Mouse (Mus musculus) megakaryocyte progenitor cell, adult 5-6 weeks (primary cell): ENCODE data around the gene Mettl27. TPM values are rescaled to one million over a fixed set of nuclear protein-coding genes. Genes with fewer than 3 reads are reported as not detected.
"Not testable (repeated sequence)": the region's sequence is repeated elsewhere in the genome, so short reads cannot be mapped to it uniquely, and the experiment has no call there.

Source experiments
- ATAC-seq: replicated peaks from 2 replicates; pipeline ENCODE4 v1.8.0; 2016; ENCODE audit warnings: mild to moderate bottlenecking, moderate TSS enrichment, inconsistent platforms; ENCODE audit not compliant: poor library complexity
- total RNA-seq, 2 experiments: library from RNA; stranded (forward) in 1 of 2; stranded (reverse) in 1 of 2; fragments of 157-497, 149-512 nt in 1 of 2; fragments of 200-1000 nt in 1 of 2; gene quantifications; 2 replicates each; pipeline versions ENCODE4 v1.2.3 to v1.2.4; 2015 to 2017

The Mettl27 gene
- total RNA-seq, 2 experiments from 2014 or later = 0.92 to 3.9 TPM

DNA sequence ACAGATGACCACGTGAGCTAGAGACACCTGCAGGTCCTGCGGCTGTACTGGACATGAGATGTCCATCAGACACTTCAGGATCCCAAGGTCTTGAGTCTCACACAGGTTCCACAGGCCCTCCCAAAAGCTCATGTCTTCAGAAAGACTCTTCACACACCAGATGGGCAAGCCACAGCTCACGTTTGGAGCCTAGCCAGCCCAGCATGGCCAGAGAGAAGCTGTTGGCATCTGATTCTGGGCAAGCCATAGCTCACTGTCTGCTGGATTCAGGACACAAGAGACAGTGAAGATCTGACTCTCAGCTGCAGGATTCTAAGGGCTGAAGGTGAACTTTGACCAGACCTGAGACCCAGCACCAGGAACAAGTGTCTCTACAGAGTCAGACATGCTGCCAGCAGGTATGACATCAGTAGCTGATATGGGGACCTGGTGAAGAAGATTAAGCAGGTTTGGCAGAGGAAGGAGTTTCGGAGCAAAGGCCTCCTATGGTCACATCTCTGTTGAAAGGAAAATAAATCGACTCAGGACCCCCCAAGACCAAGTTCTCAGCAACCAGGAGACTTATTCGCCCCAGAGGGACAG, 12.0 kb upstream of the Mettl27 start:
- peak; percentile 12 for ATAC-seq

DNA sequence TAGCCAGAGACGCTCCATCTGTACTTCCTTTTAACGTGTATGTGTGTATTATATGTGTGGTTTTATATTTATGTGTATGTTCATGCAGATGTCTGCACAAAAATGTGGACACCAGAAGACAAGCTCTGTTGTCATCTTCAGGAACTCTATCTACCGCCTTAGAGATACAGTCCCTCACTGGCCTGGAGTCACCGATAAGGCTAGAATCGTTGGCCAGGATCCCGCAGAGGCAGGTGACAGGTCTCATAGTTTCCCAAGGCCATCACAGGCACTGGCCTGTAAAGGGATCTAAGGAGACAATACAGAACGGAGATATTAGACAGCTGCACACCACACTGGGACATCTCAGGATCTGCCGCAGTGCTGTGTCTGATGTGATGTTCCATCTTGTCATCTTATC, 11.1 kb upstream of the Mettl27 start:
- peak; percentile 30 for ATAC-seq

DNA sequence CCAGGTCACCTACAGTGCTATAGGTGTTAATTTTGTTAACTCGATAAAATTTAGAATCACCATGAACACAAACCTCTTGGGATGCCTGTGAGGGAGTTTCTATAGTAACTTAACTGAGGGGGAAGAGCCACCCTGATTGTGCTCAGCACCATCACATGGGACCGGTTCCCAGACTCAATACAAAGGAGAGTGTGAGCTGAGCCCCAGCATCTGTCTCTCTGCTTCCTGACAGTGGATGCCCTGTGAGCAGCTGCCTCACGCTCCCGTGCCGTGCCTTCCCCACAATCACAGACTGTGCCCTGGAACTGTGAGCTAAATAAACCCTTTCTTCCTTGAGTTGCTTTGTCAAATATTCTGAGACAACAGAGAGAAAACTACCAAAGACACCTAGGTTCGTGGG, 9.0 kb upstream of the Mettl27 start:
- no peak for ATAC-seq

DNA sequence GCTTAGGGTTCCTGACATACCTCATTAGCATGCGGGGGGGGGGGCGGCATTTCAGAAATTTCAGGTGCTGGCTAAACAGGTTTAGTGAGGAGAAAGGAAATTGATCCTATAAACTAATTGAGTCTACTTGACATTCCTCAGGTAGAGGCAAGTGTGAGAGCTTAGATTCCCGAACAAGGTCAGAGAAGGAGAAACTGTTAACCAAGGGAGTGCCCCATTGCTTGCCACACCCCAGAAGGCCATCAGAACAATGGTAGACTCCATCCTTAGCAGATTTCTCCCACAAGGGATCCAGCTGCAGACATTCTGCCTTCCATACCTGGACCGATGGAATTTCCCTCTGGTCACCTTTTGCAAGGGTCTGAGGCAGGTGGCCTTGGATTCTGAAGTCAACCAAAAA, 5.4 kb upstream of the Mettl27 start:
- no peak for ATAC-seq

DNA sequence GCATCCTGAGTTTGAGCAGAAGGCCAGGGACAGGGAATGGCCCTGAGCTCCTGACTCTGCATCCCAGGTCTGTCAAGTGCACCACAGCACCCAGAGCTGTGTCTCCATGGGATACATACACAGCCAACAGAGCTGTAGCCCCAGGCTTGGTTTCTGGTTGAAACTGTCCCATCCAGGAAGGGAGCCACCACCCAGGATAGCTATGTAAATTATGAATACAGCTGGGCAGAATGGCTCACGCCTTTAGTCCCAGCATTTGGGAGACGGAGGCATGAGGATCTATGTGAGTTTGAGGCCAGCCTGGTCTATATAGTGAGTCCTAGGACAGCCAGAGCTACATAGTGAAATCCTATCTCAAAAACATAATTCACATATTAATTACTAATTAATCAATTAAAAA, 2.2 kb upstream of the Mettl27 start:
- no peak for ATAC-seq

DNA sequence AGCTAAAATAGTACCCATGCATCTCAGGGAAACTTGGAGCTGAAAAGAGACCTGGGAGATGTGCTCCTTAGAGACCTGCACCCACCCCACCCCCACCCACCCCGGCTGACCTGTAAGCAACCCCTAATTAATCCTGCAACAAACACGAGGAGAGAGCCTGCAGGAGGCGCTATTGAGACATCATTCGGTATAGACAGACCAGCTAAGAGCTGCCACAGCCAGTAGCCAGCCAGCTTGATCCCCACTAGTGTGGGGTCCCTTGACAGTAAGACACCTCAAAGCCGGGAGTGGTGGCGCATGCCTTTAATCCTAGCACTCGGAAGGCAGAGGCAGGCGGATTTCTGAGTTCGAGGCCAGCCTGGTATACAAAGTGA, 722 bp downstream of the Mettl27 start:
- peak; percentile 70 for ATAC-seq

DNA sequence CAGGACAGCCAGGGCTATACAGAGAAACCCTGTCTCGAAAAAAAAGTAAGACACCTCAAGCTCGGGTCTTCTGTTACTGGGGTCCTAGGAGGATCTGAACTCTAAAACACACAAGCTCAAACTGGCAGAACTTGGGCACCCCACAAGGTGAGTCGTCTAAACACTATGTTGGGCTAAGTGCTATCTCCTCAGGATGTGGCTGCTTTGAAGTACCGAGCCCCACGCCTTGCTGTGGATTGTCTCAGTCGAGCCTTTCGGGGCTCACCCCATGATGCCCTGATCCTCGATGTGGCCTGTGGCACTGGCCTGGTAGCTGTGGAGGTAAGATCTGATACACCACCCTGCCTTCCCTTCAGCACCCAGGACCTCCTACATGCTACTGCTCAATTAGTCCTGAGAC, 1.1 kb downstream of the Mettl27 start:
- ATAC-seq = no peak

DNA sequence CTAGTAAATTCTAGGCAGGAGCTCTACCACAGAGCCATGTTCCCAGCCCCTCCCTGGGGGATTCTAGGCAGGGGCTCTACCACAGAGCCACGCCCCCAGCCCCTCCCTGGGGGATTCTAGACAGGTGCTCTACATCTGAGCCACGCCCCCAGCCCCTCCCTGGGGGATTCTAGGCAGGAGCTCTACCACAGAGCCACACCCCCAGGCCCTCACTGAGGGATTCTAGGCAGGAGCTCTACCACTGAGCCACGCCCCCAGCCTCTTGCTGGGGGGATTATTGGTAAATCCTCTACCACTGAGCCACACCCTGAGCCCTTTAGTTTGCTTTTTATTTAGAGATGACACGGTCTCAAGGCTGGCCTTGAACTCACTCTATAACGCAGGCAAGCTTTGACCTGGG, 1.5 kb downstream of the Mettl27 start:
- ATAC-seq = not testable (repeated sequence)

DNA sequence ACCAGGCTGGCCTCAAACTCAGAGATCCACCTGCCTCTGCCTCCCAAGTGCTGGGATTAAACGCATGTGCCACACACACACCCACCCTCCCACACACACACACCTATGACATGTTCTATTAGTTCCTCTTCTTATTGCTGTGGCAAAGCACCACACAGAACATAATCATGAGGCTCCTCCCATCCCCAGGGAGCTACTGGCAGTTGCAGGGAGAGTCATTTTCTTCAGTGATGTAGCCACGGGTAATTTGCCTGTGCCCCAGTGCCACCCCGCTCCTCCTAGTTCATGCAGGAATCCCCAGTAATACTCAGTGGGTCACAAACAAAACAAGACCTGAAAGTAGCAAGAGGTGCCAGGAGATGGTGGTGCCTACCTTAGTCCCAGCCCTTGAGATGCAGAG, 2.5 kb downstream of the Mettl27 start:
- ATAC-seq = no peak

DNA sequence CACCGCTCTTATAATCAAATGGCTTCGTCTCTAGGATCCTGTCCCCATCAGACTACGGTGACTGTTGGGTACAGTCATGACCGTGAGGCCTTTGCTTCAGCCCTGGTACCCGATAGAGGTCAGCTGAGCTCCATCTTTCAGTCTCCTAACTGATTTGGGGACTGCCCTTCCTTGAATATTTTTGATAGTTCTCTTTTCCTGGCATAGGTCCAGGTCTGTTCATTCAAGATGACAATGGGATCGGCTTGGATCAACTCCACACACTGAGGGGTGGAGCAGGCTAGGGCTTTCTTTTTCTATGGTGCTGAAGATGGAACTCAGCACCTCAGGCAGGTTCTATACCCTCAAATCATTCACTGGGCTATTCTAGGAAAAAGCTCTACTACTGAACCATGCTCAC, 3.9 kb downstream of the Mettl27 start:
- ATAC-seq = no peak

DNA sequence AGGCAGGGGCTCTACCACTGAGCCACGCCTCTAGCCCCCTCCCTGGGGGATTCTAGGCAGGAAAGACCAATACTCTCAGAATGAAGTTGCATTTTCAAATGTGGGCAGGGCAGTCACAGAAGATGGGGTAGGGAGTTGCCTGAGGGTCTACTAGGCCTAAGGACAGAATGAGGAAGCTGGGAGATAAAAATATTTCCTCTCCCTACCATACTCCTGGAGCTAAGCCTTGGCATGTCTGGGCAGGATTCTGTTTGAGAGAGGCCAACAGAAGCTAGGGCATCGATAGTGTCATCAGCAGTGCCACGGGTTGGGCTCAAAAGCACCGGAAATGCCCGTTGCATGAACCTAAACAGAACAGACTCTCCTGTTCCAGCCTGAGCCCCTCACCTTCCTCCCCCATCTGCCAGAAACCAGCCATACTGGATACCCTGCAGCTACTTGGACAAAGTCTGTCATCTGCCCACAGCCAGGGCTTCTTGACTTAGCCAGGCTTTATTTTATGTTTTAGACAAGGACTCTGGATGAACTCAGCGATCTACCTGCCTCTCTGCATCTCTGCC, 4.5 kb downstream of the Mettl27 start:
- ATAC-seq = no peak

DNA sequence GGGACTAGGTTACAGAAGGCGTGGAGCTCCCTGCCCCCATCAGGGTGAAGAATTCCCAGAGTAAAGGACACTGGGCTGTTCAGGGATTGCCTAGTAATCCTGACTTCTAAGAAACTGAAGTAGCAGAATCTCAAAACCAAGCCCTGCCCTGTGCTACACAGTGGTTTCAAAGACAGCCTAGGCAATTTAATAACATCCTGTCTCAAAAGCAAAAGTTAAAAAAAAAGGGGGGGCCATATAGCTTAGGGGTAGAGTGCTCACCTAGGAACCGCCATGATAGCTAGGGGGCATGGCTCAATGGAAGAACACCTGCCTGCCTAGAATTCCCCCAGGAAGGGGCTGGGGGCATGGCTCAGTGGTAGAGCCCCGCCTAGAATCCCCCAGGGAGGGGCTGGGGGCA, 6.9 kb downstream of the Mettl27 start:
- ATAC-seq = no peak

DNA sequence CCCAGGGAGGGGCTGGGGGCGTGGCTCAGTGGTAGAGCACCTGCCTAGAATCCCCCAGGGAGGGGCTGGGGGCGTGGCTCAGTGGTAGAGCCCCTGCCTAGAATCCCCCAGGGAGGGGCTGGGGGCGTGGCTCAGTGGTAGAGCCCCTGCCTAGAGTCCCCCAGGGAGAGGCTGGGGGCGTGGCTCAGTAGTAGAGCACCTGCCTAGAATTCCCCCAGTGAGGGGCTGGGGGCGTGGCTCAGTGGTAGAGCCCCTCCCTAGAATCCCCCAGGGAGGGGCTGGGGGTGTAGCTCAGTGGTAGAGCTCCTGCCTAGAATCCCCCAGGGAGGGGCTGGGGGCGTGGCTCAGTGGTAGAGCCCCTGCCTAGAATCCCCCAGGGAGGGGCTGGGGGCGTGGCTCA, 7.4 kb downstream of the Mettl27 start:
- ATAC-seq = not testable (repeated sequence)

DNA sequence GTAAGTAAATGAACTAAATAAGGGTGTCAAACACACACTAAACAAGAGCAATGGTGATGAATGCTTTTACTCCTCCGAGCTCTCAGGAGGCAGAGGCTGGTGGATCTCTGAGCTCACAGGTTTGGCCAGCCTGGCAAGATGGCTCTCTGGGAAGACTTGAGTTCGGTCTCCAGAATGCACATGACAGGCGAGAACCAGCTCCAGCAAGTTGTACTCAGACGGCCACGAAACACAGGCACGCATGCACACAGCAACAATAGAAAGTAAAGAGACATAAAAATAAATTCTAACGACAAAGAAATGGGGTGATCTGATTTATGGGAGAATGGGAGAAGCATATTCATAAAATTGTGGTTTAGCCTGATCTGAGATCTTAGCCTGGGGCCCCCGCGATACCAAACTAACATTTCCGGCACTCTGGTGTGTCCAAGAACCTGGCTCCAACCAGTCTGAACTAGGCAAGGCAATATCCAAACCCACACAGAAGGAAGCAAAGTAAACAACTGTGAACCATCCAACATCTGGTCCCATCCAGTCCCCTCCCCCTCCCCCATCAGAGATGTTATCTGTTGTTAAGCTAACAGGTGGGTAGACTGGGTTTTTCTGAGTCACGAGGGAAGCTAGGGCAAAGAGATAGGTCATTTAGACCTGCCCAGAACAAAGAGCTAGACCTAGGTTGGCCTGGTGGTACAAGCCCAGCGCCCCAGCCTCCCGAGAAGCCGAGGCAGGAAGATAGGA, 9.5 kb downstream of the Mettl27 start:
- ATAC-seq = no peak

DNA sequence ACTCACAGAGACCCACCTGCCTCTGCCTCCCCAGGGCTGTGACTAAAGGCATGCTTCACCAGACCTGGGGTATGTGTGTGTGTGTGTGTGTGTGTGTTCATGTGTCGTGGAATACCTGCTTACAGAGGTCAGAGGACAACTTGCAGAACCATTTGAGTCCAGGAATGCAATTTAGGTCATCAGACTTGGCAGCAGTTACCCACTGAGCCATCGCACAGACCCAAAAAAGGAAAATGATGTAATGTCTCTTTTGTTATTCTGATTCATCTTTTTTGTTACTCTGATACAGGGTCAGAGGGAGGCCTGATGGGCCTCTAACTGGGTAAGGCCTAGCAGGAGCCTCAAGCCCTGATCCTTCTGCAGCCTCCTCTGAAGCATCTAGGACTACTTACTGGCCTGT, 10.6 kb downstream of the Mettl27 start:
- no peak for ATAC-seq

DNA sequence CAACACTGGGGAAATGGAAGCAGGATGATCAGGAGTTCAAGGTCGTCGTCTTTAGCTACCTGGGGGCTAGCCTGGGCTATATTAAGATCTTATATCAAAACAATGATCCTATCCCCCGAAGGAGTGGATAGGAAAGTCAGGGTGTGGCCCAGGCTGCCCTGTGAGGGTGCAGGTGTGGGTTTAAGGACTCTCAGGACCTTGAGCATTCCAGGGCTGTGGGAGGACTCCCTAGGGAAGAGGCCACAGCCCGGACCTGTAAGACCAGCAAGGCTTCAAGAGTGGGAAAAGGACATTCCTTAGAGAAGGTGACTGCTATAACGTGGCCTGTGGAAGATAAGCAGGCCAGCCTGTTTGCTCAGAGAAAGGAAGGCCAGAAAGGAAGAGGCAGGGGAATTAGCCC, 12.0 kb downstream of the Mettl27 start:
- ATAC-seq = no peak

DNA sequence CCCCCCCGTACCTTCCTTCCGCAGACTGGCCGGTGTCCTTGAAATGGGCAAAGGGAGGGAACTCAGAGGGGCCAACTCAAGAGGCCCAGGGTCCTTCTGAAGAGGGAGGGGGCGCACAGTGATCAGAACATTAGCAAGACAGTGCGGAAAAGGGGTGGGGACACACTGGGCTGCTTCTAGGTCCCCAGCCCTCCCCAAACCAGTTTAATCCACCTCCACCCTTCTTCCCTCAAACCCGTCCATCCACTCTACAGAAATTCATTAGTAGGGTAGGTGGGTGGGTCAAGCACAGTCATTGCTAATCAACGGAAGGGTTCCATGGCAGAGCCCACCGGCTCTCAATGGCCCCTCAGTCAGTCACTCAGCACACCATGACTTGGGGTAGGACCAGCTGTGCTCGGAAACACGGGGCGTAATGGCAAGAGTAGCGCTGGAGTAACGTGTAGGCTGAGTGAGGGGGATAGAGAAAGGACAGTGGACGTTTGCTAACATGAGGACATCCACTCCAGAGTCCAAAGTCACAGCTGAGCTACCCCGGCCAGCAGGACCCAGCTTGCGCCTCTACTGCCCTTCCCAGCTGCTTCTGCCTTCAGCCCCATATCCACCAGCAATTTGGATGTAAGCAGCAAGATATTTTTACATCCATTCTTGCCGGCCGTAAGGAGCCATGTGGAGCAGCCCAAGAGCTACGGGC, 13.2 kb downstream of the Mettl27 start:
- ATAC-seq = no peak

DNA sequence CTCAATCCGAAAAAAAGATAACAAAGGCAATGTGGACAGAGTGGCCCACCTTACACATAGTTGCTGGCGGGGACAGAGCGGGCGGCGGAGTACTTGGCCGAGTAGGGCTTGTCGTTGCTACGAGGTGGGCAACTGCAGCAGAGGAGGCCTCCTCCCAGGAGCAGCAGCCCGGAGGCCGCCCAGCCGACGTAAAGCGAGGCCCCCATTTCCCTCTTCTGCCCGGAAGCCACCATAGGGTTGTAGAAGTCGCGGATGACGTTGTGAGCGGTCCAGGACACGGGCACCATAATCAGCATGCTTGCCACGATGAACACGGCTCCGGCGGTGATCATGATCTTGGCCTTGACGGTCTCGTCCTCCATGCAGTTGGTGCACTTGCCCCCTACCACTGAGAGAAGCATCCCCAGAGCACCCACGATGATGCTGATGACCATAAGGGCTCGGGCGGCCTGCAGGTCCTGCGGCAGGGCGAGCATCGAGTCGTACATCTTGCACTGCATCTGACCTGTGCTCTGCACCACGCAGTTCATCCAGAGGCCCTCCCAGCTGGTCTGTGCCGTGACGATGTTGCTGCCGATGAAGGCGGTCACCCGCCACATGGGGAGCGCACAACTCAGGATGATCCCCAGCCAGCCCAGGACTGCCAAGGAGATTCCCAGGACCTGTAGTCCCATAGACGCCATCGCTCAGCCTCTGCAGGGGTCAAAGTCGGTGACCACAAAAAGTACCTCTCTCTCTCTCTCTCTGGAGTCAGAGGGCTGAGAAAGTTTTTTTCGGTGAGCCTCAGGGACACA, 14.1 kb downstream of the Mettl27 start:
- ATAC-seq = no peak

DNA sequence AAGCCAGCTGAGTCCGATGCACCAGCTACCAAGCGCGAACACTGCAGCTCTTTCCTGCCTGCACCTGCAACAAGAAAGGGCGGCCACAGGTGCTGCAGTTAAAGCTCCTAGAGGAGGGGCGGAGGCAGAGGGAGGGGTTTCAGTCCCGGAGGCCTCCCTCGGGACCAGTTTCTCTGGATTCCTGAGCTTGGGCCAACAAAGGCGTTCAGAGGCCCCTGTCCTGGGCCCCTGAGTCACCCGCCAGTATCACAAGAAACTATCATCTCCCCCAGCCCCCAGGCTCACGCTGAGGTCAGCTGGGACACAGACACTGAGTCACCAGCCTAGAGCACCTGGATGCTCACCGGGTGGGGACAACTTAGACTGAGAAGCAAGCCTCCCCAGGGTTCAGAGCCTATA, 14.7 kb downstream of the Mettl27 start, which contains the start of gene Cldn4:
Cldn4 (minus strand) TSS at position 78 of the 399 bp plus-strand sequence.
- ATAC-seq = no peak

DNA sequence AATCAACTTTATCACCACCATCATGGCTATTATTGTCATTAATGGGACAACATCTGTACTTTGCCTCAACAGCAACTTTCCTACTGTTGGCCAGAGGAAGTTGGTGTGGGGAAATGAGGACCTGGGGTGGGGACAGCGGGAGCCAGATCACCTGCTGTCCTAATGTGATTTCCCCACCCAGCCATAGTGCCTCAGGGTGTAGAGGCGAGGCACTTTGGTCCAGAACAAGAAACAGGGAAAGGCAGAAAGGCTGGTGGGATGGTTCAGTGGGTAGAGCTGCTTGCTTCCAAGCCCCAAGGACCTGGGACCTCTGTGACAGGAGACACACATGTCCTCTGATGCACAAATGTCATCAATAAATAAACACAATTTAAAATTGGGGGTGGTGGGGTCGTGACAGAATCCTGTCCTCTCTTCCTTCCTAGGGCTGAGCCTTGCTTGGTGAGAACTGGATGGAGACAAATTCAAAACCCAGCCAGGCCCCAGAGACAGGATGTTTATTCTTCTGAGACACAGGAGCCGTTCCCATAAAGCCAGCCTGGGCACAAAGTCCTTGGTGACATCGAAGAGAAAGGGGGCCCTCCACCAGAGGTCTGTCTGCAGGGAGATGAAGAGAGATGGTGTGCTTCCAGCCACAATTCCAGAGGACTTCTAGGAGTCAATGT, 15.4 kb downstream of the Mettl27 start:
- no peak for ATAC-seq

DNA sequence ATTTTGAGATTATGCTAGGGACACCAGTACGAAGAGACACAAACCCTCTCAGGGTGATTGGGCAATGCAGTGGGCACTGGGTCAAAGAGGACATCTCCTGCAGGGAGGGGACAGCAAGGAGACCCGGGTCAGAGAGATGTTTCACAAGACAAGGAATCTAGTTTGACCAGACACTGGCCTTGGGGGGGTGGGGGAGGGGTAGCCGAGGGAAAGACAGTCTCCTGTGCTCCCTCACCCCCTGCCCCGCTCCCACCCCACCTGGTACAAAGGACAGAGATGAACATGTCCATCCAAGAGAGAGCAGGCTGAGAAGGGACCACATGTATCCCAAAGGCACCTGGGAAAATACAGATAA, 15.9 kb downstream of the Mettl27 start:
- no peak for ATAC-seq
